ENCODE assay signal across 29 mouse cellular contexts in the genomic region with DNA sequence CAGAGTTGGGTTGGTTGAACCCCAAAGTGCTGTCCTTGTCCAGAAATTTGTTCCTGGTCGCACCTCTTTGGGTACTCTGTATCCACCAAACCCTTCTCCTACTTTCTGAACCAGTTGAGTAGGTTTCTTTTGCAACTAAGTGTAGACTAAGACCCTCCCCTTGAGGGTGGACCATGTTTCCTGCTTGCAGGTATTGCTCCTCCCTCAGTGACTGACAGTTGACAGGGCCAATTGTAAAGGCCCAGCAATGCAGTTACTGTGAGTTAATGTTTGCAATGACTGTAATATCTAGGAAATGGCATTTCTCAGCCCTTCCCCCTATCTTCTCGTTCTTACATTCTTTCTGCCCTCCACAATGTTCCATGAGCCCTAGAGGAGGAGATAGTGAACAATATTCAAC. TPM values are rescaled to one million over a fixed set of nuclear protein-coding genes. Genes with fewer than 3 reads are reported as not detected.
A peak's percentile ranks its signal among the peaks of the same experiment; 100 is the strongest.
DNase-seq lines count a peak whose midpoint lies in the region; ATAC-seq and TF ChIP-seq lines count a peak whose summit lies in the region.
"Had no signal": no experiment of that assay in that cellular context is flagged by ENCODE, and none has a peak within 500 bp of the region (broad histone marks: within the 10 kb centered on the region; RNA-seq: fewer than 3 reads in every experiment).

No protein-coding gene starts in this region.

- no peaks in the 10 kb centered on the region for H3K27me3 ChIP-seq in lung, embryonic 14.5 days (ENCODE audit: insufficient read depth, low read length)
- H3K27me3 ChIP-seq: midbrain, embryonic 13.5 days; neural tube, embryonic 15.5 days; Patski; stomach, embryonic 15.5 days had no signal

- H3K4me2 ChIP-seq in lung, embryonic 14.5 days, result no peak overlapping the region
- H3K4me2 ChIP-seq: midbrain, embryonic 13.5 days; neural tube, embryonic 15.5 days; stomach, embryonic 15.5 days had no signal

- TF ChIP-seq POLR2A in lung, adult 2 months (IDR thresholded peaks at IDR 0.05; ENCODE audit: borderline replicate concordance, extremely low read depth, low read depth, low read length), result no peak

- intact Hi-C loops in left cerebral cortex, postnatal 4 days (cut with DNase I), result no loop called here

- peak; percentile 24 for DNase-seq in lung, embryonic 14.5 days
- DNase-seq in lung, adult 2 months, result no peak
- peak; percentile 47 for DNase-seq in CD4-positive helper T cell, adult 2 months (ENCODE audit: low read depth, low spot score)
- DNase-seq in NIH3T3 (ENCODE audit: low read depth), result peak; percentile 39
- peak; percentile 71 for DNase-seq in induced T-regulatory cell, adult 2 months (ENCODE audit: low read depth)
- no peak for DNase-seq in gastrocnemius, adult 18-20 months (ENCODE audit: low spot score)
- DNase-seq in retina, postnatal 1 day, result no peak
- DNase-seq in left cerebral cortex, postnatal 4 days, result no peak
- DNase-seq: adrenal gland, postnatal 36 days; cerebellum, adult 11-12 months; cerebellum, postnatal 14 days; embryo, embryonic 11 days; gastrocnemius, postnatal 10 days; heart, adult 18-20 months; heart, postnatal 36 days; kidney, adult 2 months; kidney, postnatal 14 days; liver; right cerebral cortex, postnatal 25 days; thymus, postnatal 36 days had no signal

- H3K36me3 ChIP-seq in lung, embryonic 14.5 days (ENCODE audit: insufficient read depth), result no peaks in the 10 kb centered on the region
- H3K36me3 ChIP-seq: midbrain, embryonic 13.5 days; neural tube, embryonic 15.5 days; stomach, embryonic 15.5 days had no signal

- 79% methylated on average over 2 of the region's 2 CpGs for WGBS in lung, embryonic 14.5 days
- WGBS in lung, adult 2 months, result 70% methylated on average over 2 of the region's 2 CpGs

- no peak overlapping the region for H3K9ac ChIP-seq in lung, embryonic 14.5 days
- H3K9ac ChIP-seq: midbrain, embryonic 13.5 days; neural tube, embryonic 15.5 days; stomach, embryonic 15.5 days had no signal

- no peaks in the 10 kb centered on the region for H3K4me1 ChIP-seq in lung, embryonic 14.5 days (ENCODE audit: insufficient read depth)
- no peaks in the 10 kb centered on the region for H3K4me1 ChIP-seq in lung, adult 2 months (ENCODE audit: control insufficient read depth, insufficient read depth, low read length)
- H3K4me1 ChIP-seq: midbrain, embryonic 13.5 days; neural tube, embryonic 15.5 days; stomach, embryonic 15.5 days had no signal

- no peak for ATAC-seq in lung, embryonic 14.5 days (ENCODE audit: insufficient read depth)
- ATAC-seq: hindbrain, embryonic 16.5 days; midbrain, embryonic 13.5 days; Patski had no signal

- no peak overlapping the region for H3K27ac ChIP-seq in lung, embryonic 14.5 days (ENCODE audit: low read depth)
- H3K27ac ChIP-seq: midbrain, embryonic 13.5 days; neural tube, embryonic 15.5 days; stomach, embryonic 15.5 days had no signal

- H3K4me3 ChIP-seq in lung, embryonic 14.5 days (ENCODE audit: low read depth, low read length), result no peak overlapping the region
- no peak overlapping the region for H3K4me3 ChIP-seq in lung, adult 2 months (replicated peaks; ENCODE audit: extremely low read depth, low read depth, low read length)
- H3K4me3 ChIP-seq: midbrain, embryonic 13.5 days; myocyte; neural tube, embryonic 15.5 days; stomach, embryonic 15.5 days had no signal

- no peak for TF ChIP-seq CTCF in lung, embryonic 14.5 days (IDR thresholded peaks at IDR 0.05; ENCODE audit: low read depth)
- no peak for TF ChIP-seq CTCF in lung, adult 2 months (IDR thresholded peaks at IDR 0.05; ENCODE audit: insufficient read depth, low read length)

- no peaks in the 10 kb centered on the region for H3K9me3 ChIP-seq in lung, embryonic 14.5 days (ENCODE audit: low read depth, low read length)
- H3K9me3 ChIP-seq: stomach, embryonic 15.5 days had no signal

RNA-seq across cellular contexts. Expression of gene Ninj2, which starts 20.5 kb away (rescaled TPM):
- 0.30 and 0.39 TPM in 2 replicates for polyA plus RNA-seq in lung, embryonic 14.5 days (2014; fragmentation: Nextera tagmentation; extraction: Ambion mirVana)
- polyA plus RNA-seq in lung, adult 2 months (2012; rRNA removed), result 0.26 and 0.35 TPM in 2 replicates
- total RNA-seq in gastrocnemius, adult 18-20 months (2021), result not detected
- total RNA-seq in left cerebral cortex, postnatal 4 days (2021), result not detected
- total RNA-seq: adrenal gland, postnatal 36 days; gastrocnemius, postnatal 10 days; heart, adult 18-20 months; heart, postnatal 36 days; megakaryocyte progenitor cell, adult 5-6 weeks had no signal
- polyA plus RNA-seq: forebrain, embryonic 11.5 days; heart, embryonic 14.5 days; hindbrain, embryonic 16.5 days; kidney, adult 2 months; midbrain, embryonic 13.5 days; stomach, embryonic 15.5 days had no signal

RNA-seq across cellular contexts. Expression of gene Wnk1, which starts 34.2 kb away (rescaled TPM):
- 60.1 and 66.3 TPM in 2 replicates for polyA plus RNA-seq in lung, embryonic 14.5 days (2014; fragmentation: Nextera tagmentation; extraction: Ambion mirVana)
- polyA plus RNA-seq in lung, adult 2 months (2012; rRNA removed), result 131 and 136 TPM in 2 replicates
- total RNA-seq in gastrocnemius, adult 18-20 months (2021), result 100 to 1,000 TPM; 301 to 376 TPM
- total RNA-seq in left cerebral cortex, postnatal 4 days (2021), result 100 to 1,000 TPM; 154 to 168 TPM

Comparison
In these comparisons a context has a peak if more than half of its experiments do, and no peak if none do; other contexts are left out.
1. DNase-seq: peak in lung, embryonic 14.5 days (single experiment), CD4-positive helper T cell, adult 2 months (single experiment), NIH3T3 (single experiment) and induced T-regulatory cell, adult 2 months (single experiment); none in lung, adult 2 months (single experiment), gastrocnemius, adult 18-20 months (single experiment), retina, postnatal 1 day (single experiment) and left cerebral cortex, postnatal 4 days (single experiment).